Mouse (Mus musculus): ENCODE results near the gene Ldhb. TPM values are rescaled to one million over a fixed set of nuclear protein-coding genes. Genes with fewer than 3 reads are reported as not detected.

The Ldhb gene
- polyA plus RNA-seq, 1 experiment from 2014 or later = 39.5 TPM

DNA sequence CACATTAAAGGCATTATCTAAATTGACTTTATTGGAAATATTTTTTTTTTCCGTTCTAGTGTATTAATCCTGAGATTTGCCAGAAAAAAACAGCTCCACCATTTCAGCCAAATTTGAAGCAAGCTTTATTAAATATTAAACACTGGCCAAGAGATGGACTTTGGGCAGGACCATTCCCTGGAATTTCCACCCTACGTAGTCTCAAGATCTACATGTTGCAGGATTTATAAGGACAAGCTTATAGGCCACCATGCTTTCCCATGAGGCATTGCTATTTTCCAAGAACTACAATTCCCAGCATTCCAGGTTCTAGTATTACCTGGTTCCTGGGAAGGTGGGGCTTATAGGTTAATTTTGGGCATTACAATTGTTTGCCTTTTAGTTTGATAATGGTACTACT is 24.9 kb upstream of the Ldhb start:
- no peak overlapping the region for H3K27ac ChIP-seq (ENCODE audit: low read depth, low read length)
- 78% methylated on average over 2 of the region's 2 CpGs for WGBS

GRCm38 (mm10) chr6:142532141-142532540 is 24.4 kb upstream of the Ldhb start:
- Histone ChIP-seq H3K36me3 (ENCODE audit: control insufficient read depth, insufficient read depth) (no peaks in the 10 kb centered on the region), H3K27ac (ENCODE audit: low read depth, low read length) (no peak overlapping the region), H3K27me3 (replicated peaks; ENCODE audit: control insufficient read depth, insufficient read depth, low read length) (no peaks in the 10 kb centered on the region), H3K9me3 (ENCODE audit: control insufficient read depth) (no peaks in the 10 kb centered on the region), H3K4me3 (ENCODE audit: low read depth, low read length) (no peak overlapping the region), H3K4me1 (replicated peaks; ENCODE audit: control insufficient read depth, insufficient read depth, low read length) (peaks cover 2% of the 10 kb centered on the region; the same call in 1 of the 2 replicates), H3K9ac (ENCODE audit: low read depth, low read length) (no peak overlapping the region), H3K4me2 (replicated peaks; ENCODE audit: low read depth) (no peak overlapping the region)
- no peak for ATAC-seq
- WGBS = 87% methylated on average over 17 of the region's 17 CpGs
- no peak for TF ChIP-seq CTCF (IDR thresholded peaks at IDR 0.05; ENCODE audit: low read depth)

More for the DNA sequence above, 24.9 kb upstream of the Ldhb start:
- no peak overlapping the region for H3K9ac ChIP-seq (ENCODE audit: low read depth, low read length)
- no peak for TF ChIP-seq CTCF (IDR thresholded peaks at IDR 0.05; ENCODE audit: low read depth)
- no peaks in the 10 kb centered on the region for H3K27me3 ChIP-seq (replicated peaks; ENCODE audit: control insufficient read depth, insufficient read depth, low read length)
- H3K4me3 ChIP-seq (ENCODE audit: low read depth, low read length) = no peak overlapping the region
- peaks cover 2% of the 10 kb centered on the region; the same call in 1 of the 2 replicates for H3K4me1 ChIP-seq (replicated peaks; ENCODE audit: control insufficient read depth, insufficient read depth, low read length)
- H3K36me3 ChIP-seq (ENCODE audit: control insufficient read depth, insufficient read depth) = no peaks in the 10 kb centered on the region
- H3K4me2 ChIP-seq (replicated peaks; ENCODE audit: low read depth) = no peak overlapping the region
- H3K9me3 ChIP-seq (ENCODE audit: control insufficient read depth) = no peaks in the 10 kb centered on the region
- no peak for ATAC-seq

DNA sequence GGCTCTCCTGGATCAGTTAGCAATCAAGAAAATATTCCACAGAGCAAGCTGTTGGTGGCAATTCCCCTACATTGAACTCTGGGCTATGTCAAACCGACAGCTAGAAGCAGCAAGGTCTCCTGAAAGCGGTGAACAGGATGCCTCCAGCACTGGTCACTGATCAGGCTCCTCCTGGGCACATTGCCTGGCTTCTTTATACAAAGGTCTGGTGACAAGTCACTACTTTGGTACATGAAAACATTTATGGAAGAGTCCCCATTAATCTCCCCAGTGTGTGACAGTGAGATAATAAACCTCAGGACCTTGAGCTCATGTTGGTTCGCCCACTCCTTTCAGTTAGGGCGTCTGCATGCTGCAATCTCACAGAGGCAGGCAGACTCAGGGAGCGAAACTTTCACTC is 22.6 kb upstream of the Ldhb start:
- Histone ChIP-seq H3K9me3 (ENCODE audit: control insufficient read depth) (no peaks in the 10 kb centered on the region), H3K4me2 (replicated peaks; ENCODE audit: low read depth) (no peak overlapping the region), H3K27me3 (replicated peaks; ENCODE audit: control insufficient read depth, insufficient read depth, low read length) (no peaks in the 10 kb centered on the region), H3K4me1 (replicated peaks; ENCODE audit: control insufficient read depth, insufficient read depth, low read length) (peaks cover 2% of the 10 kb centered on the region; the same call in 1 of the 2 replicates), H3K27ac (ENCODE audit: low read depth, low read length) (no peak overlapping the region; the same call in 1 of the 2 replicates), H3K36me3 (ENCODE audit: control insufficient read depth, insufficient read depth) (no peaks in the 10 kb centered on the region), H3K9ac (ENCODE audit: low read depth, low read length) (no peak overlapping the region), H3K4me3 (ENCODE audit: low read depth, low read length) (no peak overlapping the region)
- ATAC-seq = no peak
- TF ChIP-seq CTCF (IDR thresholded peaks at IDR 0.05; ENCODE audit: low read depth) = no peak
- WGBS = 59% methylated on average over 5 of the region's 5 CpGs

DNA sequence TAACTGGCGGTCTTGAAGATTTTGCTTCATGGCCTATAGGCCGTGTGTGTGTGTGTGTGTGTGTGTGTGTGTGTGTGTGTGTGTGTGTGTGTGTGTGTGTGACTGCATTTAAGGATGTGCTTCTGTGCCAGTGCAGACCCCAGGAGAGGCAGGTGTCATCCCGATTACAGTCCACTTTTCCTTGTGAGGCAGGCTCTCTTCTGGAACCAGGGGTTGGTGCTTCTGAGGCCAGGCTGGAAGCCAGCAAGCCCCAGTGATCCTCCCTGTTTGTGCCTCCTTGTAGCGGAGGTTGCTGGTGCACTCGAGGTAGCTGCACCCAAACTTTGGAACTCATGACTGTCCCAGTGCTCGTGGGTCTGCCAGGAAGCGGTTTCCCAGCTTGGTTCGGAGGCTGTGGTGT is 21.9 kb upstream of the Ldhb start:
- H3K9ac ChIP-seq (ENCODE audit: low read depth, low read length) = no peak overlapping the region
- no peak for ATAC-seq
- TF ChIP-seq CTCF (IDR thresholded peaks at IDR 0.05; ENCODE audit: low read depth) = no peak
- peaks cover 2% of the 10 kb centered on the region; the same call in 1 of the 2 replicates for H3K4me1 ChIP-seq (replicated peaks; ENCODE audit: control insufficient read depth, insufficient read depth, low read length)
- no peaks in the 10 kb centered on the region for H3K27me3 ChIP-seq (replicated peaks; ENCODE audit: control insufficient read depth, insufficient read depth, low read length)
- H3K9me3 ChIP-seq (ENCODE audit: control insufficient read depth) = no peaks in the 10 kb centered on the region
- H3K27ac ChIP-seq (ENCODE audit: low read depth, low read length) = no peak overlapping the region
- no peaks in the 10 kb centered on the region for H3K36me3 ChIP-seq (ENCODE audit: control insufficient read depth, insufficient read depth)
- no peak overlapping the region for H3K4me2 ChIP-seq (replicated peaks; ENCODE audit: low read depth)
- WGBS = 81% methylated on average over 8 of the region's 8 CpGs
- H3K4me3 ChIP-seq (ENCODE audit: low read depth, low read length) = no peak overlapping the region

- Histone ChIP-seq H3K9ac (ENCODE audit: low read depth, low read length) (no peak overlapping the region), H3K36me3 (ENCODE audit: control insufficient read depth, insufficient read depth) (no peaks in the 10 kb centered on the region), H3K27me3 (replicated peaks; ENCODE audit: control insufficient read depth, insufficient read depth, low read length) (no peaks in the 10 kb centered on the region), H3K4me2 (replicated peaks; ENCODE audit: low read depth) (no peak overlapping the region), H3K27ac (ENCODE audit: low read depth, low read length) (no peak overlapping the region), H3K4me3 (ENCODE audit: low read depth, low read length) (no peak overlapping the region), H3K4me1 (replicated peaks; ENCODE audit: control insufficient read depth, insufficient read depth, low read length) (peaks cover 2% of the 10 kb centered on the region; the same call in 1 of the 2 replicates), H3K9me3 (ENCODE audit: control insufficient read depth) (no peaks in the 10 kb centered on the region)
- no peak for ATAC-seq
- WGBS = 24% methylated on average over 1 of the region's 1 CpGs
- no peak for TF ChIP-seq CTCF (IDR thresholded peaks at IDR 0.05; ENCODE audit: low read depth)
These were observed 20.3 kb upstream of the Ldhb start for GRCm38 (mm10) chr6:142527931-142528562.

DNA sequence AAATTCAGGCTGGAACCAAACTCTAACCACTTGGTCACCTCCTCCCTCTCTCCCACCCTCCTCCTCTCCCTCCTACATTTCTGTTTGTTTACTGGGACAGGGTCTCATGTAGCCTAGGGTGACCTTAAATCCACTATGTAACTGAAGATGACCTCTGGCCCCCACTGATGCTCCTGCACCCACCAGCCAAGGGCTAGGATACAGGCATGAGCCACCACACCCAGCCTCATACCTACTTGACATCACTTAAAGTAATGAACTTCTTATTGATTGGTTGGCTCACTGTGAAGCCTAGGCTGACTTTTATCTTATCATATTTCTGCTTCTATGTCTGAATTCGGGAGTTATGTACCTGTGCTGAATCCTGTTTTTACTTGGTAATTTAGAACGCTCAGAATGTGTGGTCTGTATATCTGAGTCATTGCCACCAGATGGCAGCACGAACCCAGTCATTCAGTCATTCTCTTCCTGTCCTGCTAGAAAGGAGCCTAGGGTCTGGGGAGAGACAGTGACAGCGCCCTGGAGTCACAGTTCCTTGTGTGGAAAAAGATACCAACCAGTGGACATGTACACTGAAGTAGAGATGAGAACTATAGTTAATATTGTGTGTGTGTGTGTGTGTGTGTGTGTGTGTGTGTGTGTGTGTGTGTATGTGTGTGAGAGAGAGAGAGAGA is 17.0 kb upstream of the Ldhb start:
- Histone ChIP-seq H3K27ac (ENCODE audit: low read depth, low read length) (no peak overlapping the region), H3K4me1 (replicated peaks; ENCODE audit: control insufficient read depth, insufficient read depth, low read length) (peaks cover 2% of the 10 kb centered on the region; the same call in 1 of the 2 replicates), H3K36me3 (ENCODE audit: control insufficient read depth, insufficient read depth) (no peaks in the 10 kb centered on the region), H3K27me3 (replicated peaks; ENCODE audit: control insufficient read depth, insufficient read depth, low read length) (no peaks in the 10 kb centered on the region), H3K4me2 (replicated peaks; ENCODE audit: low read depth) (no peak overlapping the region), H3K9me3 (ENCODE audit: control insufficient read depth) (no peaks in the 10 kb centered on the region), H3K4me3 (ENCODE audit: low read depth, low read length) (no peak overlapping the region), H3K9ac (ENCODE audit: low read depth, low read length) (no peak overlapping the region)
- peak; percentile 57 for ATAC-seq
- peak; percentile 91 for TF ChIP-seq CTCF (IDR thresholded peaks at IDR 0.05; ENCODE audit: low read depth)
- 5% methylated on average over 4 of the region's 4 CpGs for WGBS
